Mouse (Mus musculus) activated CD4-positive, CD25-positive, alpha-beta regulatory T cell, adult 9 weeks (primary cell): ENCODE results near the gene Cmc1. TPM values are rescaled to one million over a fixed set of nuclear protein-coding genes. Genes with fewer than 3 reads are reported as not detected.

ENCODE experiments used
- polyA plus RNA-seq: library from polyadenylated mRNA; unstranded; fragments of 100-300 nt; shearing (Covaris generic); gene quantifications from one replicate; pipeline ENCODE4 v1.2.1, GENCODE M21; 2017

Gene Cmc1
- polyA plus RNA-seq, result 70.1 TPM

GRCm38 (mm10) chr9:118149407-118150402 lies at the start of gene Cmc1:
TSS of gene Cmc1 (minus strand) at chr9:118150177.

GRCm38 (mm10) chr9:118040218-118041021 lies 109.6 kb downstream of the Cmc1 start, which contains the start of gene Azi2:
TSS of gene Azi2 (plus strand) at chr9:118040499.

Other genes with a start within 250 kb of the Cmc1 start
- gene Azi2, start 109.7 kb downstream of the Cmc1 start, polyA plus RNA-seq, result 68.1 TPM